Mouse (Mus musculus): ENCODE results near the gene Tbl2.

DNA sequence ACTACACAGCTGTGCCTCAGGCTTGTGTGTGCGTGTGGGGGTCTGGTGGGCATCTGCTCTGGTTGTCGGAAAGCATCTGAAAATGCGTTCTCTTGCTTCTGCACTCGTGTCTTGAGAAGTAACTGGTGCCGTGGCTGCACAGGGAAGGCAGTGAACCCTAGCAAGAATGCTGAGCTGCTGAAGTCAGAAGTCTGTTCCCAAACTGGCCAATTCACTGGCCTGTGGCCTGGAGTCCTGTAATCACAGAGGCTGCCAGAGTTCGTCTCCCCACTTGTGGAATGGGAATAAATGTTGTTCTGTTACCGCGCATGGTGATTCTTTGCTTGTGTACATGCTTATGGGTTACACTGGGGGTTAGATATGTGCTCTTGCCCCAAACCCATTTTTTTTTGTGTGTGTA is 12.9 kb downstream of the Tbl2 start:
- no peak for TF ChIP-seq ZC3H11A (IDR thresholded peaks at IDR 0.05; ENCODE audit: borderline replicate concordance, low read depth, low read length)
- TF ChIP-seq HCFC1 (IDR thresholded peaks at IDR 0.05; ENCODE audit: borderline replicate concordance, insufficient read depth, low read length), result no peak
- TF ChIP-seq ZNF384 (IDR thresholded peaks at IDR 0.05; ENCODE audit: low read depth, low read length), result no peak
- TF ChIP-seq CHD2 (IDR thresholded peaks at IDR 0.05; ENCODE audit: low read depth, low read length), result no peak
- TF ChIP-seq MAFK (IDR thresholded peaks at IDR 0.05; ENCODE audit: insufficient read depth, low read depth, low read length), result no peak

Data from ES-E14 (cell line).